Mouse (Mus musculus) limb, embryonic 15.5 days (tissue): ENCODE data around the gene Sirt3. TPM values are rescaled to one million over a fixed set of nuclear protein-coding genes. Genes with fewer than 3 reads are reported as not detected.

ENCODE experiments used
- ATAC-seq: fragments of 200-750 bp; cut with Nextera tagmentation; 2 replicates; pipeline ENCODE4 v1.8.0; 2017; ENCODE audit warnings: low read depth, moderate TSS enrichment; ENCODE audit not compliant: insufficient number of reproducible peaks, low FRiP score, low TSS enrichment
- H3K27ac ChIP-seq: fragments of 300-500 bp; sonication (generic); 2 replicates; pipeline ENCODE4 v1.5.1; 2015; ENCODE audit warnings: moderate library complexity, mild to moderate bottlenecking, inconsistent platforms
- H3K27me3 ChIP-seq: fragments of 300-500 bp; sonication (generic); 2 replicates; pipeline ENCODE4 v1.6.1; 2015; ENCODE audit warnings: inconsistent platforms
- H3K36me3 ChIP-seq: fragments of 300-500 bp; sonication (generic); 2 replicates; pipeline ENCODE4 v1.6.1; 2015; ENCODE audit warnings: inconsistent platforms
- H3K4me1 ChIP-seq: fragments of 300-500 bp; sonication (generic); 2 replicates; pipeline ENCODE4 v1.6.1; 2015; ENCODE audit warnings: inconsistent platforms
- H3K4me2 ChIP-seq: fragments of 300-500 bp; sonication (generic); 2 replicates; pipeline ENCODE4 v1.6.1; 2015; ENCODE audit warnings: mild to moderate bottlenecking, inconsistent platforms
- H3K4me3 ChIP-seq: fragments of 300-500 bp; sonication (generic); 2 replicates; pipeline ENCODE4 v1.5.1; 2015; ENCODE audit warnings: mild to moderate bottlenecking, inconsistent platforms
- H3K9ac ChIP-seq: fragments of 300-500 bp; sonication (generic); 2 replicates; pipeline ENCODE4 v1.6.1; 2015; ENCODE audit warnings: inconsistent platforms
- H3K9me3 ChIP-seq: fragments of 300-500 bp; sonication (generic); 2 replicates; pipeline ENCODE4 v1.6.1; 2016; ENCODE audit warnings: inconsistent platforms
- WGBS: fragments of 180-500 bp; shearing (Covaris S2); methylation state at CpG from one replicate; pipeline ENCODE4 v1.1.7; 2015; 5-methylcytosine and 5-hydroxymethylcytosine counted together
- polyA plus RNA-seq: library from polyadenylated mRNA; unstranded; fragments of >200 nt; fragmentation: Nextera tagmentation; extraction: Ambion mirVana; gene quantifications from 2 replicates; pipeline ENCODE4 v1.2.1, GENCODE M21; 2015

Sirt3 gene
- polyA plus RNA-seq, 1 experiment from 2014 or later: 22.7 TPM

DNA sequence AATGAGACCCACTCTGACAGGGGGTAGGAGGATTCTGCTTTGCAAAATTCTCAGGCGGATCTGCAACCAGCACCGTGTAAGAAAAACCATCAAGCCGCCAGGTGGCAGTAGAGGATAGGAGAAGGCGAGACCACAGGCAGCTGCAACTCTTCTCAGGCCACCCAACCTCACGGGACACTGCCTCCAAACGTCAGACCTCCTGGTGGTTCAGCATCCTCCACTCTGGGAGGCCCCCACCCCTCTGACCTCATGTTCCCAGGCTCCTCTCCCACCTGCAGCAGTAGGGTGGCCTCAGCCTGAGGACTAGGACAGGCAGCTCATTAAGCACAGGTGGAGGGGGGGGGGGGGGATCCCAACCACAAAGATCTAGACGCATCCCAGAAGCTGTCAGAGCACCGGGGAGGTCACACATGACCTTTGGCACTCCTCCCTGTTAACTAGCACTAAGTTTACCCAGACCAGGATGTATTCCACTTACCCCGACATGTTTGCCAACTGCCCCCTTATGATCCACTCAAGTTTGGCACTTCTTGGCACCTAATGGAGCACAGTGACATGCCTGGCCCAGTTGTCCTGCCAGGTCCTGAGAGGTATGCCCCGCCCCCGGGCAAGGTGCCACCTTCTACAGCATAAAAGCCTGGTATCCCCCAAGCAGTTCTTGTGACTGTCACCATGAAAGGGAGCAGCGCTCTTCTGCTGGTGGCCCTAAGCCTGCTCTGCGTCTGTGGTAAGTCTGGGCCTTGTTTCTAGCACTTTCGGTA is 37.0 kb downstream of the Sirt3 start, which contains the start of gene Scgb1c1:
Gene Scgb1c1 (plus strand): TSS at position 643 of the 761 bp plus-strand sequence.
- H3K4me2 ChIP-seq: no peak within 1 kb of the TSS
- 27% methylated on average over 14 of the region's 14 CpGs for WGBS
- H3K9ac ChIP-seq: no peak within 1 kb of the TSS
- H3K4me1 ChIP-seq: peaks cover 11% of the 10 kb centered on the region; the same call in 1 of the 2 replicates
- H3K27ac ChIP-seq: no peak within 1 kb of the TSS
- H3K27me3 ChIP-seq: peaks cover 30% of the 10 kb centered on the region
- H3K4me3 ChIP-seq: no peak within 1 kb of the TSS
- H3K36me3 ChIP-seq: no peaks in the 10 kb centered on the region
- peak; percentile 46 for ATAC-seq
- H3K9me3 ChIP-seq: no peaks in the 10 kb centered on the region

DNA sequence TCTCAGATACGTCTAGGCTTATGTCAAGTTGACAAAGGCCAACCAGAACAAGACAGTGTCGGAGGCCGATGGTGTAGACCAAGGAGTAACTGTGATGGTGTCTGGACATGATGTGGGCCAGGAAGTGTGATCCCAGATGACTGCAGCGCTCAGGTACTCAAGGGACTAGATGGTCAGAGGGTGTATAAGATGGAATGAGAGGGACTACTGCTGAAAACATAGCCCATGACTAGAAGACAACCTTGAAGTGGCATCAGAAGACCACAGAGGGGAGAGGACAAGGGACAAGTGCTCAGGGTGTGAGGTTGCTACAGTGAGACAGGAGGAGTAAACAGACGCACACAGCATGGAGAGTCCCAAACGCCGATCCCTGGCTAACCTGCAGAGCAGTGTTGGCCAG is 38.3 kb downstream of the Sirt3 start:
- WGBS: 75% methylated on average over 7 of the region's 7 CpGs
- H3K36me3 ChIP-seq: no peaks in the 10 kb centered on the region
- H3K4me1 ChIP-seq: peaks cover 11% of the 10 kb centered on the region; the same call in 1 of the 2 replicates
- H3K9ac ChIP-seq: no peak overlapping the region
- no peak for ATAC-seq
- H3K27ac ChIP-seq: no peak overlapping the region
- H3K27me3 ChIP-seq: peaks cover 30% of the 10 kb centered on the region
- H3K4me2 ChIP-seq: no peak overlapping the region
- H3K9me3 ChIP-seq: no peaks in the 10 kb centered on the region
- no peak overlapping the region for H3K4me3 ChIP-seq

DNA sequence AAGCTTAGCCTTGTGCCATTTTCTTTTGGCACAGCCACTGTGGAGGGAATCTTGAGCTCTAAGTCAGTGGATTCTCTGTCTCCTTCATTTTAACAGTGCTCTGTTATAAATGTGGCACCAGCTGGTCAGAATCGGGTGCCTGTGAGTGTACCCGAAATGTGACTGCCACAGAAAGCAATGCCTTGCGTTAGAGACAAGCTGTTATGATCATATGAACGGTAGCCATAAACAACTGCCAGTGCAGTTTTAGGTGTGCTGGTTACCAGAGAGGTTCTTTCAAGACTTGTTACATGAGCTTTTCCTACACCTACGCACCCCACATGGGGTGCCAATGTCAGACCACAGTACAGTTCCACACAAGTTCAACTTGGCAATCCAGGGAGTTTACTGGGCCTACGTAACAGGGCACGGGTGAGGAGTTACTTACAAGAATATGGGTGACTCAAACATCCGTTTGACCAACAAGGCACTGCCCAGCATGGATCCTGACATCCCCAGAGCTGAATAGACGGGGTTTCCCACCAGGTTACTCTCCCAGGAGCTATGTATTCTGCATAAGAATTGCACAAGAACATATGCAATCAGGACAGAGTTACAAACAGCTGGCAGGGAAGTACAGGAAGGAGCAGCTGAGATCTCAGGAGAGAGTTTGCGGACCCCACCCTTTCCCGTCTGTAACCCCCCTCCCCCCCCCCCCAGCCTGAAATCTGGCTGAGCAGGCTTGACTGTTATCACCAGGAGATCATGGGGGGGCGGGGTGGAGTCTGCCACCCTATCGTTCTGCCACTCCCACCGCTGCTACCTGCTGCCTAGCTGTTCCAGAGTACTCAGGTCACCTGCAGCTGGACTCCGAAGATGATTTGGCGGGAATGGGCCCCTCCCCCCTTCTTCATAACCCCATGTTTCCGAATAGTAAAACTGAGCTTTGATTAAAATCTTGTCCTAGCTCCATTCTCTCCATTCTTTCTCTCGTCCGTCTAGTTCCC is 41.1 kb downstream of the Sirt3 start:
- H3K4me3 ChIP-seq: no peak overlapping the region
- no peaks in the 10 kb centered on the region for H3K36me3 ChIP-seq
- H3K27ac ChIP-seq: no peak overlapping the region
- H3K4me1 ChIP-seq: 0 out of 2 replicates have a peak, but pooled peaks cover 4% of the 10 kb centered on the region
- no peaks in the 10 kb centered on the region for H3K9me3 ChIP-seq
- no peak overlapping the region for H3K4me2 ChIP-seq
- peaks cover 24% of the 10 kb centered on the region for H3K27me3 ChIP-seq
- no peak overlapping the region for H3K9ac ChIP-seq
- ATAC-seq: no peak
- 34% methylated on average over 19 of the region's 19 CpGs for WGBS

DNA sequence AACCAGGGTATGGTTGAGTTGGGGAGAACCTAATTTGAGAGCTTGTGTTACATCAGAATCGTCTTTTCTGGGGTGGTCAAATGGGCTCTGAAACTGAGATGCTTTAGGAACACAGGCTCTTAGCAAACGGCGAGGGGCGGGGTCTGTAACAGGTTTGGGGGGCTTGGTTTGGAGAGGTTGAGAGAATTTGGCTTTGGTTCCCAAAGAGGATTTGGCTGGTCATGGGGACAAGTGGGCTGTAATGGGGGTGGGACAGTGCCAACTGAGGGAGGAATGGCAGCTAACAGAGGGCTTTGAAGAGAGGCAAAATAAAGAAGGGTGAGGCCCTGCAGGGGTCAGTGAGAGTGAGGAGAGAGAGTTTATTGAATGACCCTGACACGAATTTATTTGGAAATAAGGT is 42.6 kb downstream of the Sirt3 start:
- Histone ChIP-seq H3K4me1 (no peaks in the 10 kb centered on the region), H3K27me3 (peaks cover 29% of the 10 kb centered on the region), H3K27ac (no peak overlapping the region), H3K9ac (no peak overlapping the region), H3K4me3 (no peak overlapping the region), H3K9me3 (no peaks in the 10 kb centered on the region), H3K4me2 (no peak overlapping the region), H3K36me3 (no peaks in the 10 kb centered on the region)
- no peak for ATAC-seq
- WGBS: 48% methylated on average over 5 of the region's 5 CpGs

DNA sequence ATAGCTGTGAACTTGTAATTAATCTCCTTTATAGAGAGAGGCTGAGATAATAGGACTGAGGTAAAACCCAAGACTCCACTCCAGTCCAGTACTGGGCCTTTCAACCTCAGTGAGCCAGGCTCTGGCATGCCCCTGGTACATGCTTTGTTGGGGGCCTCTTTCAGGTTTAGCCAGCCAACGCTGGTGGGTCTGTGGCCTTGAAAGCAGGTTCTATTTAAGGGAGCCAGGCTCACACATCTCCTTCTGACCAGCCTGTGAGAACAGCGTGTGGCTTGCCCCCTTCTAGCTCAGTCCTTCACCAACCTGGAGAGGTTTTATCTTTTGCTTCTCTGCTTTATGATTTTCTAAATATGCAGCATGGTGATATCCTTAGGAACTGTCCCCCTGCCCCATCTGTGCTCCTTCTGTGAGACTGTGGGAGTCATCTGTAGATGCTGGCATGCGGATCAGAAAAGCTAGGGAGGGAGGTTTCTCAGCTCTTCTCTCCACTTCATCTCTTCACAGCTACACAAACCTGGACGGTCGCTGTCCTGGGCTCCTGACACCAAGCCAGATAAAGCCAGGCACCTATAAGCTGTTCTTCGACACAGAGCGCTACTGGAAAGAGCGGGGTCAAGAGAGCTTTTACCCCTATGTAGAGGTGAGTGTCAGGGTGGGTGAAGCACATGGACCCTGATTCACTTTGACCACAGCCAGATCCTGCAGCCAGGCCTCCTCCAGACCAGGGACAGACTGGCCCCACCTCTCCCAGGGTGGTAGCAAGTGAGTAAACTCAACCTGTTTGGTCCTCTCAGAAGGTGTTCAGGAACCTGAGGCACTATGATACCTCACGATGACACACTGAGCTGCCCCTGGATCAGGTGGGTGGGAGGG is 45.6 kb downstream of the Sirt3 start:
- H3K27ac ChIP-seq: no peak overlapping the region
- H3K9ac ChIP-seq: no peak overlapping the region
- H3K36me3 ChIP-seq: no peaks in the 10 kb centered on the region
- H3K4me3 ChIP-seq: no peak overlapping the region
- peaks cover 5% of the 10 kb centered on the region; the same call in 1 of the 2 replicates for H3K27me3 ChIP-seq
- 77% methylated on average over 9 of the region's 9 CpGs for WGBS
- no peaks in the 10 kb centered on the region for H3K4me1 ChIP-seq
- no peaks in the 10 kb centered on the region for H3K9me3 ChIP-seq
- H3K4me2 ChIP-seq: no peak overlapping the region
- no peak for ATAC-seq

DNA sequence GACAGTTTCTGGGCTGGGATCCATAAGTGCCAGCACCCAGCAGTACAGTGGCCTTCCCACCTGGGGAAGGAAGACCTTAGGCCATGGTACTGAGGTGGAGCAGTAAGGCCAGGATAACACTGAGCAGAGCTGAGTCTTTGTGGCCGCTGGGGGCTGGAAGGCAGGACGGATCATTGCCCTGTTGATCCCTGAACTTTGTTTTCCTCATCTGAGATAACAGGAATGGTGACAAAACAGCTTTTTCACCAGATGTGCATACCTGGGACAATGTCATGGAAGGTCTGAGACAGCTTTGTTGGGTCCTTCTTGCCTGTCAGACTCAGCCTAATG is 46.4 kb downstream of the Sirt3 start:
- 0 out of 2 replicates have a peak, but pooled peaks have one; percentile 1 for ATAC-seq
- no peaks in the 10 kb centered on the region for H3K36me3 ChIP-seq
- H3K9ac ChIP-seq: no peak overlapping the region
- no peak overlapping the region for H3K27ac ChIP-seq
- H3K4me2 ChIP-seq: no peak overlapping the region
- no peak overlapping the region for H3K4me3 ChIP-seq
- 0 out of 2 replicates have a peak, but pooled peaks cover 5% of the 10 kb centered on the region for H3K27me3 ChIP-seq
- no peaks in the 10 kb centered on the region for H3K9me3 ChIP-seq
- WGBS: 76% methylated on average over 2 of the region's 2 CpGs
- no peaks in the 10 kb centered on the region for H3K4me1 ChIP-seq

DNA sequence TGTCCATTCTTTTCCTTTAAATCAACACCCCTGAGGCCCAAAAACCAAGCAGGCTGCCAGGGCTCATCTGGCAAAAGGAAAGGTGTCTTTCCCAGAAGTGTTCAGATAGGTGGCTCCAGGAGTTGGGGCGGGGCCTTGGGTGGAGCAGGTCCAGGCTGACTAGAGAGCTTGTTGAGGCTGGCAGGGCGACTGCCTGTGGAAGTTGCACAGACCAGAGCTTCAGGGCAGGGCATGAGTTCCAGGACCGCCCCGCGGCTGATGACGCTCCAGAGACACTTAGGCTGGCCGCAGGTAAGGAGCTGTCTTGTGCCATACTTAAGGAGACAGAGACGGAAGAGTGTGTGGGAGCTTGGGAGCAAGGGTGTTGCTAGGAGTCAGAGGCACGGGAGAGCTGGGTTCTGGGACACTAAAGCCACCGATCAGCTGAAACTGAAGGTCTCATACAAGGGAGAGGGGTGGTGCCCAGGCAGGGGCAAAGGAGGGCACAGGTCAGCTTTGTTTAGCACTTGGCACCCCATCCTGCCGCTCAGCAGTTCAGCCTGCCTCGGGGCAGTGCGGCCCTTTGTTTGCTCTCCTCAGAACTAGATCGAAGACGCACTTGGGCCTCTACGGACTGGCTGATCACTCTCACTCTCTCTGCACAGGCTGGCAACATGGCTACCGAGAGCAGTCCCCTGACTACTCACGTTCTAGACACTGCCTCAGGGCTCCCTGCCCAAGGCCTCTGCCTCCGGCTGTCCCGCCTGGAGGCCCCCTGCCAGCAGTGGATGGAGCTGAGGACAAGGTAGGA is 46.9 kb downstream of the Sirt3 start, which contains the start of gene Urah:
Gene Urah (plus strand): TSS at position 51 of the 790 bp plus-strand sequence.
- Histone ChIP-seq H3K4me2 (no peak within 1 kb of the TSS), H3K27me3 (0 out of 2 replicates have a peak, but pooled peaks cover 5% of the 10 kb centered on the region), H3K9me3 (no peaks in the 10 kb centered on the region), H3K9ac (no peak within 1 kb of the TSS), H3K27ac (no peak within 1 kb of the TSS), H3K4me3 (no peak within 1 kb of the TSS), H3K36me3 (no peaks in the 10 kb centered on the region), H3K4me1 (no peaks in the 10 kb centered on the region)
- WGBS: 43% methylated on average over 20 of the region's 20 CpGs
- peak; percentile 26; the same call in 1 of the 2 replicates for ATAC-seq

DNA sequence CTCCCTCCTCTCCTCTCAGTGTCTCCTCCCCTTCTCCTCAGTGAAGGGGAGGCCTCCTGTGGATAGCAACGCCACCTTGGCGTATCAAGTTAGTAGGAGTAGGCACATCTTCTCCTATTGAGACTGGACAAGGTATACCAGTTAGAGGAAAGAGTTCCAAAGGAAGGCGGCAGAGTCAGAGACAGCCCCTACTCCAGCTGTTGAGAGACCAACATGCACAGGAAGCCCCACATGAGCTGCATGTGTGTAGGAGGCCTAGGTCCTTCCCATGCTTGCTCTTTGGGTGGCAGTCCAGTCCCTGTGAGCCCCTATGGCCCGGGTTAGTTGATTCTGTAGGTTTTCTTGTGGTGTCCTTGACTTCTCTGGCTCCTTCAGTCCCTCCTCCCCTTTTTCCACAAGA is 48.8 kb downstream of the Sirt3 start:
- Histone ChIP-seq H3K27ac (no peak overlapping the region), H3K4me3 (no peak overlapping the region), H3K9ac (no peak overlapping the region), H3K36me3 (no peaks in the 10 kb centered on the region), H3K9me3 (no peaks in the 10 kb centered on the region), H3K27me3 (0 out of 2 replicates have a peak, but pooled peaks cover 5% of the 10 kb centered on the region), H3K4me2 (no peak overlapping the region), H3K4me1 (no peaks in the 10 kb centered on the region)
- no peak for ATAC-seq
- 83% methylated on average over 4 of the region's 4 CpGs for WGBS

DNA sequence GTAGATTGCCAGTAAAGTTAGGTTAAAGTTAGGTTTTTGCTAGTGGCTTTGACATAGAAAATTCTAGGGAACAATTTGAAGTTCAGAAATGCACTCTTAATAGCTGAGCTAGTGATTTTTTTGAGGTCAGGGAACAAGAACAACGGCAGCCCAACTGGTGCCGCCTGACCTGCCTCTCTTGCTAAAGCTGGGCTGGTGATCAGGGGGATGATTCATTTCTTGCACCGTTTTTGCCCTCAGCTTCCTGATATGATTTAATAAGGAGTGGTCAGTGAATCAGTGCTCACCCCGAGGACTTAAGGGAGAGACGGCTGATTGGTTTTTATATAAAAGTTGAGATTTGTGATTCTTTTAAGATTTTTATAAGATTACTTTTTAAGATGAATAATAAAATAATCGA is 50.7 kb downstream of the Sirt3 start:
- no peak overlapping the region for H3K4me3 ChIP-seq
- WGBS: 67% methylated on average over 6 of the region's 6 CpGs
- ATAC-seq: no peak

DNA sequence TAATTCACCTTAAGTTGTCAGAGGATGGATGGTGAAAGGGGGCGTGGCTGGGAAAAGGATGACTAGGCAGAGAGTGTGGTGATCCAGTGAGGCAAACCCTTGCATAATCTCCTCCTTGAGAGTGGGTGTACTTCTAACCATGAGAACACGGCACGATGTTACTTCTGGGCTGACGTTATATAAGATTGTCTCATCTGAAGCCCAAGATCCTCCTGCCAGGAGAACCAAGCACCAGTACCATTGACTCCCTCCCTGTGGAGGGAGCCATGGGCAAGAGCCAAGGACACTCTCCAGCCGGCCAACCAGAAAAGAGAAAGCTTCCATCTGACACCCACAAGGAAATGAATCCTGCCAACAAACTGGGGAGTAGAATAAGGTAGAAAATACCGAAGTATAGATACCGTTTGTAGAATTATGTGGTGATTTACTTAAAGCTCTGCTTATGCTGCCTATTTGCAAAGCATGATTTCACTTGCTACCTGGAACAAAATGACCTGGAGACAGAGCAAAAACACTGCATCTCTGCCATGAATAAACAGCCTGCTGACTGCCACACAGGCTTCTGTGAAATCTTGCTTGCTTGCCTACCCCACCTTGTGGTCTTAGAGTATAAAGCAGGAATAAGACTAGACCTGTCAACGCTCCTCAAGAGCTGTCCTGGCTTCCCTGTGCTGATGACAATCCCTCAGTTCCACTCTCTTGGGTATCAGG is 53.8 kb downstream of the Sirt3 start:
- no peak overlapping the region for H3K27ac ChIP-seq
- no peaks in the 10 kb centered on the region for H3K27me3 ChIP-seq
- no peak for ATAC-seq
- H3K36me3 ChIP-seq: no peaks in the 10 kb centered on the region
- no peak overlapping the region for H3K9ac ChIP-seq
- no peak overlapping the region for H3K4me2 ChIP-seq
- no peak overlapping the region for H3K4me3 ChIP-seq
- no peaks in the 10 kb centered on the region for H3K9me3 ChIP-seq
- WGBS: 30% methylated on average over 8 of the region's 8 CpGs
- no peaks in the 10 kb centered on the region for H3K4me1 ChIP-seq

More for the DNA sequence above, 50.7 kb downstream of the Sirt3 start:
- 0 out of 2 replicates have a peak, but pooled peaks cover 5% of the 10 kb centered on the region for H3K27me3 ChIP-seq
- no peak overlapping the region for H3K4me2 ChIP-seq
- no peaks in the 10 kb centered on the region for H3K9me3 ChIP-seq
- H3K36me3 ChIP-seq: no peaks in the 10 kb centered on the region
- H3K9ac ChIP-seq: no peak overlapping the region
- H3K4me1 ChIP-seq: no peaks in the 10 kb centered on the region
- H3K27ac ChIP-seq: no peak overlapping the region
